Mouse (Mus musculus) embryonic facial prominence, embryonic 10.5 days (tissue): ENCODE results near the gene Cdc25b. TPM values are rescaled to one million over a fixed set of nuclear protein-coding genes. Genes with fewer than 3 reads are reported as not detected.

Experiments
- DNase-seq: peaks from one replicate; pipeline ENCODE4 v3.0.0-alpha.2; 2017; ENCODE audit warnings: low spot score
- H3K27ac ChIP-seq: fragments of 300-500 bp; sonication (generic); replicated peaks from 2 replicates; pipeline ENCODE4 v1.5.1; 2016; ENCODE audit warnings: mild to moderate bottlenecking
- H3K27me3 ChIP-seq: fragments of 300-500 bp; sonication (generic); replicated peaks from 2 replicates; pipeline ENCODE4 v1.6.1; 2016; ENCODE audit warnings: low read depth, mild to moderate bottlenecking; ENCODE audit not compliant: poor library complexity, severe bottlenecking
- H3K36me3 ChIP-seq: fragments of 300-500 bp; sonication (generic); replicated peaks from 2 replicates; pipeline ENCODE4 v1.6.1; 2016; ENCODE audit warnings: mild to moderate bottlenecking, moderate library complexity
- H3K4me1 ChIP-seq: fragments of 300-500 bp; sonication (generic); 2 replicates; pipeline ENCODE4 v1.6.1; 2016
- H3K4me3 ChIP-seq: fragments of 300-500 bp; sonication (generic); 2 replicates; pipeline ENCODE4 v1.5.1; 2016; ENCODE audit warnings: mild to moderate bottlenecking, moderate library complexity
- H3K9me3 ChIP-seq: fragments of 300-500 bp; sonication (generic); 2 replicates; pipeline ENCODE4 v1.6.1; 2016; ENCODE audit warnings: mild to moderate bottlenecking
- WGBS: fragments of 180-500 bp; shearing (Covaris S2); methylation state at CpG from one replicate; pipeline ENCODE4 v1.1.7; 2016; 5-methylcytosine and 5-hydroxymethylcytosine counted together
- polyA plus RNA-seq: library from polyadenylated mRNA; unstranded; fragments of >200 nt; fragmentation: Nextera tagmentation; extraction: Ambion mirVana; gene quantifications from 2 replicates; pipeline ENCODE4 v1.2.1, GENCODE M21; 2016

Gene Cdc25b
- polyA plus RNA-seq, 1 experiment from 2014 or later, result 50.0 TPM

- Histone ChIP-seq H3K9me3 (peaks cover 3% of the 10 kb centered on the region; the same call in 1 of the 2 replicates), H3K4me3 (no peak overlapping the region), H3K27me3 (peaks cover 37% of the 10 kb centered on the region), H3K36me3 (no peaks in the 10 kb centered on the region), H3K27ac (no peak overlapping the region), H3K4me1 (peaks cover 25% of the 10 kb centered on the region)
- DNase-seq, result no peak
- 87% methylated on average over 6 of the region's 6 CpGs for WGBS
Measured at GRCm38 (mm10) chr2:131167984-131168383, 18.8 kb upstream of the Cdc25b start.

- peaks cover 47% of the 10 kb centered on the region for H3K27me3 ChIP-seq
- H3K36me3 ChIP-seq, result no peaks in the 10 kb centered on the region
- no peak for DNase-seq
- peaks cover 25% of the 10 kb centered on the region for H3K4me1 ChIP-seq
- 72% methylated on average over 1 of the region's 1 CpGs for WGBS
- no peak overlapping the region for H3K4me3 ChIP-seq
- peaks cover 3% of the 10 kb centered on the region; the same call in 1 of the 2 replicates for H3K9me3 ChIP-seq
- H3K27ac ChIP-seq, result no peak overlapping the region
Measured at GRCm38 (mm10) chr2:131168914-131169313, 17.8 kb upstream of the Cdc25b start.

GRCm38 (mm10) chr2:131170936-131171335, 15.8 kb upstream of the Cdc25b start:
- Histone ChIP-seq H3K27ac (no peak overlapping the region), H3K27me3 (peaks cover 53% of the 10 kb centered on the region), H3K9me3 (no peaks in the 10 kb centered on the region), H3K36me3 (peaks cover 3% of the 10 kb centered on the region; the same call in 1 of the 2 replicates), H3K4me3 (peak overlapping the region; percentile 52), H3K4me1 (peaks cover 39% of the 10 kb centered on the region)
- no peak for DNase-seq
- WGBS, result 11% methylated on average over 9 of the region's 9 CpGs

DNA sequence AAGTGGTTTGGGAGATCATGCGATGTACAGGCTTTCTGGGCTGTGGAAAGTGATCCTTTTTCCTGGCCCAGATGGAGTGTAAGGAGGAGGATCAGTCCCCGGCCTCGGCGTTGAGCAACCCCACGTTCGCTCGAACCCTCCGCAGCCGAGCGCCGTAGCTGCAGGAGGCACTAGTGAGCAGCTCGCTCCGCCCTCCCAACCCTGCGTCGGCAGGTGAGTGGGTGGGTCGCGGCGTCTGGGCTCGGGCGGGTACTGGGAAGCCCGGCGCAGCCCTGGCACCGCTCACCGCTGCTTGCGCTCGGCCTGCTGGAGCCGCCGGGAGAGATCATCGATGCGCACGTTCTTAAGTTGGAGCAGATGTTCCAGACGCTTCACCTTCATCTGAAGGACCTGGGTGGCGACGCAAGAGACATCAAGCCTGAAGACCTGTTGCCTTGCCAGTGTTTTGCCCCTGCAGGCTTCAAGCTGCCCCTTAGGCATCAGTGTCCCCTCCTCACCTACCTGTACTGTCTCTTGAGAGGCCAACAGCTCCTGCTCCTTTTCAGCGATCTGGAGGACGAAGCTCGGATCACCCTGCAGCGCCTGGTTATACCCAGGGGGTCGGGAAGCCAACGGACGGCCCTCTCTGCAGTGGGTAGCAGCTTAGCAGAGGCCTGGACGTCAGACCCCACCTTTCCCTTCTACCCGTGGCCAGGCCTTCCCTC, 15.2 kb upstream of the Cdc25b start:
- 2% methylated on average over 43 of the region's 43 CpGs for WGBS
- Histone ChIP-seq H3K27ac (no peak overlapping the region; the same call in 1 of the 2 replicates), H3K9me3 (no peaks in the 10 kb centered on the region), H3K4me3 (peak overlapping the region; percentile 52), H3K36me3 (peaks cover 8% of the 10 kb centered on the region), H3K4me1 (peaks cover 45% of the 10 kb centered on the region), H3K27me3 (peaks cover 53% of the 10 kb centered on the region)
- peak; percentile 55 for DNase-seq

DNA sequence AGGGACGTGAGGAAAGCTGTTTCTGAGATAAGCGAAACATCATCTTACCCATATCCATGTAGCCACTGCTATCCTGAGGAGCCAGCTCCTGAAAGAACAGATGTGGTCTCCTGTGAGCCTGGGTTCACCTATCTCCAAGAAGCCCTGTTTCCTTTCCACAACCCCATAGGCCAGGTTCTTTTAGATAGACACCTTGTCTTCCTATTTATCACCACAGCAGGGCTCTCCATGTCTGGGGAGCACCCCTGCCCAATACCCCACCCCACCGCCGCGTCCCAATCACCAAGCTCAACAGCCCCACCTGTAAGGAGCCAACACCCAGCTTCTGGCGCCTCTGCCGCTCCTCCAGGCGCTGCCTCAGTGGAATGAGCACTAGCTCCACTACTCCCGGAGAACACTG, 14.4 kb upstream of the Cdc25b start:
- Histone ChIP-seq H3K36me3 (peaks cover 16% of the 10 kb centered on the region), H3K27ac (no peak overlapping the region), H3K9me3 (no peaks in the 10 kb centered on the region), H3K4me1 (peaks cover 52% of the 10 kb centered on the region), H3K4me3 (no peak overlapping the region), H3K27me3 (peaks cover 53% of the 10 kb centered on the region)
- 33% methylated on average over 9 of the region's 9 CpGs for WGBS
- no peak for DNase-seq

- Histone ChIP-seq H3K4me1 (peaks cover 66% of the 10 kb centered on the region), H3K36me3 (peaks cover 31% of the 10 kb centered on the region), H3K9me3 (no peaks in the 10 kb centered on the region), H3K27ac (no peak overlapping the region), H3K4me3 (peak overlapping the region; percentile 60), H3K27me3 (peaks cover 48% of the 10 kb centered on the region)
- DNase-seq, result peak; percentile 58
- WGBS, result 6% methylated on average over 11 of the region's 11 CpGs
Measured at GRCm38 (mm10) chr2:131174700-131175099, 12.0 kb upstream of the Cdc25b start.

DNA sequence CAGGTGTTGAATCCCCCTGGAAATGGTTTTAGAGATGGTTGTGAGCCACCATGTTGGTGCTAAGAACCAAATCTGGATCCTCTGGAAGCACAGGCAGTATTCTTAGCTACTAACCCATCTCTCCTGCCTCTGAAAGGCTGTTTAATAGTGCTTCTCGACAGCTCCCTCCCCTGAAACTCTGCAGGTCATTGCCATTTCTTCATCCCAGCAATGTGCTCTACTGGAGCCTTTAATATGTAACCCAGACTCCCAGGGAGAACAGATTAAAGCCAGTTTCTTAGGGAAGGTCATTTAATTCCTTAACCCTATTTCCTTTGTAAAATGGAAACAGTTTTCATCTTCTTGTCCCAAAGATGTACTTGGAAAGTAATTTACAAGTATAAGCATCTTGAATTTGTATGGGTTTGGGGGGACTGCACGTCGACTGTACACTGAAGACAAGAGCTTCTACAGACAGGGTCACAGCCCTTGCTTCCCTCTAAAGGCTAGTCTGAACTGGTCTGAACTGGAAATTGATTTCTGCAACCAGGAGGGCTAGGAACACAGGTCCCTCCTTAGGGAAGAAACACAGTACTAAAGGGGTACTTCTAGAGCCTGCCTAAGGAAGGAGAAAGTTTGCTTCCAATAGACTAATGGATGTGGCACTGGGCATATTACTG, 11.3 kb upstream of the Cdc25b start:
- no peaks in the 10 kb centered on the region for H3K9me3 ChIP-seq
- H3K27me3 ChIP-seq, result peaks cover 41% of the 10 kb centered on the region
- H3K36me3 ChIP-seq, result peaks cover 31% of the 10 kb centered on the region
- 74% methylated on average over 3 of the region's 3 CpGs for WGBS
- no peak overlapping the region for H3K27ac ChIP-seq
- peaks cover 70% of the 10 kb centered on the region for H3K4me1 ChIP-seq
- no peak overlapping the region for H3K4me3 ChIP-seq
- no peak for DNase-seq

GRCm38 (mm10) chr2:131175945-131176309, 10.8 kb upstream of the Cdc25b start:
- Histone ChIP-seq H3K9me3 (no peaks in the 10 kb centered on the region), H3K4me1 (peaks cover 67% of the 10 kb centered on the region), H3K4me3 (no peak overlapping the region), H3K27me3 (peaks cover 36% of the 10 kb centered on the region), H3K27ac (no peak overlapping the region), H3K36me3 (peaks cover 31% of the 10 kb centered on the region)
- DNase-seq, result no peak
- 95% methylated on average over 1 of the region's 1 CpGs for WGBS

GRCm38 (mm10) chr2:131176491-131176890, 10.3 kb upstream of the Cdc25b start:
- peak overlapping the region; percentile 88; the same call in 1 of the 2 replicates for H3K4me3 ChIP-seq
- peaks cover 31% of the 10 kb centered on the region for H3K27me3 ChIP-seq
- DNase-seq, result no peak
- peaks cover 31% of the 10 kb centered on the region for H3K36me3 ChIP-seq
- 70% methylated on average over 5 of the region's 5 CpGs for WGBS
- H3K27ac ChIP-seq, result no peak overlapping the region; the same call in 1 of the 2 replicates
- H3K4me1 ChIP-seq, result peaks cover 61% of the 10 kb centered on the region
- no peaks in the 10 kb centered on the region for H3K9me3 ChIP-seq

GRCm38 (mm10) chr2:131177932-131178331, 8.8 kb upstream of the Cdc25b start:
- Histone ChIP-seq H3K27me3 (peaks cover 16% of the 10 kb centered on the region), H3K9me3 (no peaks in the 10 kb centered on the region), H3K27ac (peak overlapping the region; percentile 19; the same call in 1 of the 2 replicates), H3K36me3 (peaks cover 31% of the 10 kb centered on the region), H3K4me3 (peak overlapping the region; percentile 88), H3K4me1 (peaks cover 54% of the 10 kb centered on the region)
- WGBS, result 90% methylated on average over 9 of the region's 9 CpGs
- no peak for DNase-seq

DNA sequence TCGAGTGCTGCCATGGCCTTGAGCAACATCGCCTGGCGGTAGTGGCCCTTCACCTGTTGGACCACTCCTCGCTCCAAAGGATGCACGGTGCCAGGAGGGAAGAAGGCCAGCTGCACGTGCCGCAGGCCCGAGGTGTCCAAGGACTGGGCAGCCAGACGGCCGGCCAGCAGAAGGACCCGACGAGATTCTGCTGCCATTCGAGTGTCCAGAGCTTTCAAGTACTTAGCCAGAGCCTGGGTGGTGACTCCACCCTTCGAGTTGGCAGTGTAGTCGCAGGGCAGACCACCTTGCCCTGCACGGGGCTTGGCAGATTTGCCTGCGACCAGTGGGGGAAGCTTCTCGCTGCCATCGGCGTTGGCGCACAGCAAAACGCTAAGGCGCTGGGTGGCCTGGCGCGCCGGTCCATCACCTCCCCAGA, 7.9 kb upstream of the Cdc25b start:
- peaks cover 7% of the 10 kb centered on the region for H3K27me3 ChIP-seq
- peak overlapping the region; percentile 88 for H3K4me3 ChIP-seq
- DNase-seq, result peak; percentile 54
- peak overlapping the region; percentile 92 for H3K27ac ChIP-seq
- H3K36me3 ChIP-seq, result peaks cover 31% of the 10 kb centered on the region
- peaks cover 54% of the 10 kb centered on the region for H3K4me1 ChIP-seq
- 38% methylated on average over 26 of the region's 26 CpGs for WGBS
- no peaks in the 10 kb centered on the region for H3K9me3 ChIP-seq

GRCm38 (mm10) chr2:131179246-131179886, 7.4 kb upstream of the Cdc25b start:
- WGBS, result 1% methylated on average over 67 of the region's 67 CpGs
- peaks cover 50% of the 10 kb centered on the region for H3K4me1 ChIP-seq
- DNase-seq, result peak; percentile 77
- peak overlapping the region; percentile 88 for H3K4me3 ChIP-seq
- H3K36me3 ChIP-seq, result peaks cover 31% of the 10 kb centered on the region
- H3K27me3 ChIP-seq, result peaks cover 2% of the 10 kb centered on the region; the same call in 1 of the 2 replicates
- H3K9me3 ChIP-seq, result no peaks in the 10 kb centered on the region
- H3K27ac ChIP-seq, result peak overlapping the region; percentile 92
